Mouse (Mus musculus) brain, embryonic 18.5 days (tissue): ENCODE data around the gene Ubac2.

Experiments used
- DNase-seq: peaks from one replicate; pipeline ENCODE4 v3.0.0-alpha.2; 2012; ENCODE audit warnings: low read depth, low spot score

Ubac2 gene

GRCm38 (mm10) chr14:121922731-121923130 is 44.3 kb downstream of the Ubac2 start:
- DNase-seq = no peak

DNA sequence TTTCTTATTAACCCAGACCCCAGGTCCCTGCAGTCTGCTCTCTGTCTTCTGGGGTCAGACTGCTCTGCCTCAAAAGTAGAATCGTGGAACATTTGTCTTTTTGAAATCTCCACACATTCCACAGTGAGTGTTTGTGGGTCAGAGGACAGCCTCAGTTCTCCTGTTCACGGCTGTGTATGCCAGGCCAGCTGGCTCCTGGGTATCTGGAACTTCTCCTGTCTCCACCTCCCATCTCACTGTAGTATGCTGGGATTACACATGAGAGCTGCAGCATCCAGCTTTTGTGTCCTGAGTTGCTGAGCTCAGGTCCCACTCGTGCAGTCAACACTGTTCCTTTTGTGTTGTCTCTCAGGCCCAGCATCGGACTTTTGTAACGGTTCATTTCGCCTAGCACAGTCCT is 46.5 kb downstream of the Ubac2 start:
- DNase-seq = no peak

- no peak for DNase-seq
These were observed 48.5 kb downstream of the Ubac2 start for GRCm38 (mm10) chr14:121926901-121927300.

- DNase-seq = no peak
These were observed 49.0 kb downstream of the Ubac2 start for GRCm38 (mm10) chr14:121927451-121927850.

GRCm38 (mm10) chr14:121928375-121929137 is 50.1 kb downstream of the Ubac2 start:
- peak; percentile 32 for DNase-seq

DNA sequence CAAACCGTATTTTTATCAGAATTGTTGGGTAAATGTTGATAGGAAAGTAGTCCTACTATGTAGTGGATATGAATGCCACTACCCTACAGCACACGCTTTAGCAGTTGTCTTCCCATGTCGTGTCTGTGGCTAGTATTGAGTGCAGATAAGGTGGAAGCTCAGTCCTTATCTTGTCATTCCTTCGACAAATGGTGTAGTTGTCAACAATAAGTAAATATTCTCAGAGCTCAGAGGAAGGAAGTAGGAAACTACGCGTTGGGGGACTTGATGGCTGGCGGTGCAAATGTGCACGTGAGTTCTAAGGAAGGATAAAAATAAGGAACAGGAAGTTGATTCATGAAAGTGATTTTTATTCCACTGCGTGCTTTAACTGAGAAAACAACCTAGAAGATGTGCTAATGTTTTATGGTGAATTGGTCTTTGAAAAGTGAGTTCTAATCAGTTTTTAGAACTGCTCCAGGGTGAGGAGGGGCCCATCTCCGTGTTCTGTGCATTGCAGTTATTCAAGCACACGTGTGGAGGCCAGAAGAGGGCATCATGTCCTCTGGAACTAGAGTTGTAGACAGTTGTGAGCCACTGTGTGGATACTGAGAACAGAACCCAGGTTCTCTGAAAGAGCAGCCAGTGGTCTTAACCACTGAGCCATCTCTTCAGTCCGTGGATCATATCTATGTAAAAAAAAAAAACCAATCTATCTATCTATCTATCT is 51.0 kb downstream of the Ubac2 start:
- no peak for DNase-seq

DNA sequence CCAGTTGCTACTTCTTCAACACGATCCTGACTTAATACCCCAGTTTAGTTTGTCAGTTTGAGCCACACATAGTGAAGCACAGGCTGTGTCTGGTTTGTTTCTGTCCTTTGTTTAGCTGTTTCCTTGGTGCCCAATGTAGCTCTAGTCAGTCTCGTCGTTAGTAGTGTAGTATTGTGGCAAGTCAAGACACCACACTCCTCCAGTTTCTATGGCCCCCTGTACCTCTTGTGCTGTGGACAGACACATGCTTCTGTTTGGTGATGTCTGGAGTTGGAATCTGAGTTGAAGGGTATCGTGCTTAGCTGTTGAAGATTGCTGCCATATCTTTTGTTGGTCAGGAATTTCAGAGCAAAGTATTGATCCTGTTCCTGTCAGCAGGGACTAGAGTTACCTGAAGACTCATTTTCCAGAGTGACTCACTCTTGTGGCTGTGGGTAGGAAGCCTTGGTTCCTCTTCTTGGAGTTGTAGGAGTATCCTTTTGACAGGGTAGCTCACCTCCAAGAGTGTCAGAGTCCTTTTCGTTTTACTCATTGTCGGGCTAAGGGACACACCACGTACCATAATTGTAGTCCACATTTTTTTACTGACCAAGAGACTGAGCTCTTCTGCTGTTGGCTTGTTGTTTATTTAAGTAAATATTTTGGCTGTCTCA is 52.4 kb downstream of the Ubac2 start:
- DNase-seq = no peak

- DNase-seq = no peak
These were observed 53.2 kb downstream of the Ubac2 start for GRCm38 (mm10) chr14:121931594-121931993.

GRCm38 (mm10) chr14:121932180-121932579 is 53.8 kb downstream of the Ubac2 start:
- no peak for DNase-seq

- no peak for DNase-seq
These were observed 55.6 kb downstream of the Ubac2 start for GRCm38 (mm10) chr14:121933906-121934596.

DNA sequence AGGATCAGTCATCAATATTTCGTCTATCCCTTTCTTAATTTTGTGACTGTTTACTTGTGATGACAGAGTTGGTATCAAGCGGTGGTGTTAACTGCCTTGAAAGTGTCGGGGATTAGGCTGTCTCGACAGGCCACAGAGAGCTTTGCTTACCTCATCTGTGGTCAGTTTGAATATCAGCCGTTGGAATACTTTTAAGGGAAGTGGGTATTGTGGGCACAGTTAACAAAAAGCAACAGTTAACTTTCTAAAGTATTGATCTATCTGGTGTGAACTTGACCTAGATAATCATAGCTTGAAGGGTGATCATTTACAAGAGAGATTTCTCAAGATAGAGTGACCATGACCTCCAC is 56.2 kb downstream of the Ubac2 start:
- no peak for DNase-seq

DNA sequence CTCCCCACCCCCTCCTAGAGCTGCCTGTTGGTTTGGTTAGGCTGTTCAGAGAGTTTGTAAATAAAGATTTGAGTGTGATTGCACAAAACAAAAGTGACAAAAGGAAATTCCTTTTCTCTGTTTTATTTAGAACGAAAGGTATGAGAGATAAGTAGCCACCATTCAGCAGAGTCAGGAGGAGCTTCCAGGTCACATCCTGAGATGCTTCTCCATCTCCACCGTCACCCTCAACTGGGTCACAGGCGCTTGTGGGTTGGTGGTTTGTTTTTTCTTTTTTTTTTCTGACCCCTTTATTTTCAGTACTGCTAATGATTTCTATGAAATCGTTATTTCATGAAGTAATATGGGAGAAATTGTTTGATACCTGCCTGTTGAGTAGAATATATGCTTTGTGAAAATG is 57.9 kb downstream of the Ubac2 start:
- DNase-seq = no peak

DNA sequence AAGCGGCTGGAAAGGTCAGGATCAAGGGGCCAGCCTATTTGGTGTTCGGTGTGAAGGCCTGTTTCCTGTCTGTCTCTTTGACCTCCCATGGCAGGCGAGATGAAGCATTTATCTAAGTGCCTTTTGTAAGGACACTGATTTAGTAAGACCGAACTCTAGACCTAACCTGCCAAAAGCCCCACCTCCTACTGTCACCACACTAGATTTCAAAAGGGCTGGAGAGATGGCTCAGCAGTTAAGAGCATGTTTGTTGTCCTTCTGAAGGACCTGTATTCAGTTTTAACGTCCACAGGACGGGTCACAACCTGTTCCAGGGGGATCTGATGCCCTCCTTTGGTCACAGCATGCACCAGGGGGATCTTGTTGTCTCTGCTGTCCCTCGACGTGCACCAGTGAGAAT is 58.4 kb downstream of the Ubac2 start:
- DNase-seq = no peak

DNA sequence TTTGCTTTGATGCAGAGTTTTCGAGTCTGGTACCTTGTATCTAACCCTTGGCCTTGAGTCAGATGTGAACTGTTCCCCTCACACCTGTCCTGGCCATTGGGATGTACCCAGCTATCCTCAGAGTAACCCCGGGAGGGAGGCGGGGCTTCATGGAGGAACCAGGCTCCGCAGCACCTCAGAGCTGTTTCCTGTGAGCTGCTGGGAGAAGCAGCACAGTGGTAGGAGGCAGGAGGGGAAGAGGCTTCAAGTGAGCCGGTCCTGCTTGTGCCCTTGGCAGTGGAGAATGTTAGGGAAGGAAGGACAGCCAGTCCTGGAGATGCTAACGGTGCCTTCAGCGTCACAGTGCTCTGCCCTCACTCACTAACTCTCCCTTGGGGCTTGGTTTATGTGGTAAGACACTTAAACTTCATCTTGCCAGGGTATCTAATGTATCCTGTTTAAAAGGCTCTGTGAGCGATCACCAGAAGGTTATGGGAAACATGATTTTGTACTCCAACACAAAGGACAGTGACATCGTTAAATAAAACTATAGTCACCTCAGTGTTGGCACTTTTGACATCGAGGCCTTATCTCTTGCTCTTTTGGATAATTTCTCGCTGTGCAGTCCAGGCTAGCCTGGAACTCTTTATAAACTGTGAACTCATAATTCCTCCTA is 59.3 kb downstream of the Ubac2 start:
- DNase-seq = no peak

DNA sequence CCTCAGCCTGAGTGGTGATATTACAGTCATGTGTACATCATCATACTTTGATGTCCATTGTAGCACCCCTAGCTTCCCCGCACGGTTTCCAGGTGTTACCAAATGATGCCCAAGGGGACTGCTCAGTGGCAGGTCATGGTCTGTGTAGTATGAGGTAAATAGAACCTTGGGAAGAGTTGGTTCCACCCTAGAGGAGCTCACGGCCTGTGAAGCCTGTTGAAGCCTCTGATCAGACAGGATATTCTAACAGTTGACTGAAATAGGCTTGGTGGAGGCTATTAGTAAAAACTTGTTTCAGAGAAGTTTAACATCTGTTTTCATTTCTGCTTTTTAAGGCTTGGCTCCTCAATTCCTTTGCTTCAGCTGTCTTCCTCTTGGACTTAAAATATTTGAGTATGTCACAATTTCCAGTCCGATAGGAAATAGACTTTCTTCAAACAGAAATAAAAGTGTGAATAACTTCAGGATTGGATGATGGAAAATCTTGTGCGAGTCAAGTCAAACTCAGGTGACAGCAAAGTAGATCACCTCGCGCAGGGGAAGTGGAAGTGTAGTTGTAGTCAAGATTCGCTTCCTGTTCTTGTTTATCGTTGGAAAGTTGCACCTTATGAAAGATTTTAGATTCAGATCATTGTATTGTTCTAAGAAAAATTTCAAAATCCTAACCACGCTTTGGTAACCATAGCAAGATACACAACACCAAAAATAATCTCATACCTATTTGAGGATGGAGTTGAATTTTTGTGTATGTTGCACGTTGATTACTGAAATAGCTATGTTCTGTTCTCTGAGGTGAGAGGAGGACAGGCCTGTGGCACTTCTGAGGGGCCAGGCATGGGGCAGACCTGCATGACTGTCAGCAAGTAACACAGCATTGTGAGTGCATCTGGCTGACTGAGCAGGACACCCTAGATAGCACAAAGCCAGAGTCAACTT is 60.1 kb downstream of the Ubac2 start:
- DNase-seq = no peak

GRCm38 (mm10) chr14:121939582-121939981 is 61.2 kb downstream of the Ubac2 start:
- no peak for DNase-seq

DNA sequence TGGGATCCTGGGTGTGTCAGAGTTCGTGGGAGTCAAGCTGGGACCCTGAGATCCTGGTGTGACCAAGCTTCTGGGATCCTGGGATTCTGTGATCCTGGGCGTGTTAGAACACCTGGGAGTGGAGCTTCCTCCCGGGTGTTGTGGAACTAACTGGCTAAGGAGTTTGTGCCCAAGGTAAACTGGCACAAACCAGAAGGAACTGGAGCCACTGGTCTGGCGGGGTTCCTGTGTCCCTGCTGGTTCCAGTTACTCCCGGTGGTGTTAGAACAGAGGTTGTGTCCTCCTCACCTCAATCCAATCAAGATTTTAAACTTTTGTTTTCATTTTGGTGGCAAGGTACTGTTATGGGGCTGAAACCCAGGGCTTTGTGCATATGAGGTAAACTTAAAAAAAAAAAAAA is 67.7 kb downstream of the Ubac2 start:
- no peak for DNase-seq

- DNase-seq = no peak
These were observed 68.3 kb downstream of the Ubac2 start for GRCm38 (mm10) chr14:121946728-121947127.

- no peak for DNase-seq
These were observed 68.9 kb downstream of the Ubac2 start for GRCm38 (mm10) chr14:121947201-121947760.

DNA sequence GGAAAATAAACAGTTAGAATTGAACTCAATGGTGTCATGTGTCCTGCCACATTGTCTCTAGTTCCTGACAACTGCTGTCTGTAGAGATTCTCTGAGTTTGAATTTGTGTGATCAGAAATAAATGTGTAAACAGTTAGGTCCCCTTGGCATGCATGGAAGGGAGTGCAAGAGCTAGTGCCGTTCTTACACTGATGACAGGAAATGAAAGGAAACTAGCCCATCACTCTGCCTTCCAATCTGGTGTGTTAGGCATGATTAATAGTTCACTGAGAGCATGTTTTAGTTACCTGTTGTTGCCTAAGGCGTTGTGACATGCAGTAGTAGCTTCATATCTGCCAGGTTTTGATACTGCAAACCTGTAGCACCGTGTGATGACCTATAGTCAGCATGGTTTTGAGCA is 69.5 kb downstream of the Ubac2 start:
- no peak for DNase-seq
